Mouse (Mus musculus) CD4-positive, CD25-positive, alpha-beta regulatory T cell, adult 4 months (primary cell): Measurements from ENCODE around the gene Hoxd12. TPM values are rescaled to one million over a fixed set of nuclear protein-coding genes. Genes with fewer than 3 reads are reported as not detected.

Source experiments
- ATAC-seq: one replicate; pipeline ENCODE4 v1.8.0; 2017
- polyA plus RNA-seq, 2 experiments: library from polyadenylated mRNA; unstranded; fragments of 100-300 nt; shearing (Covaris generic); gene quantifications; one replicate each; pipeline ENCODE4 v1.2.1; 2017

The Hoxd12 gene
- polyA plus RNA-seq, 2 experiments from 2014 or later = not detected

DNA sequence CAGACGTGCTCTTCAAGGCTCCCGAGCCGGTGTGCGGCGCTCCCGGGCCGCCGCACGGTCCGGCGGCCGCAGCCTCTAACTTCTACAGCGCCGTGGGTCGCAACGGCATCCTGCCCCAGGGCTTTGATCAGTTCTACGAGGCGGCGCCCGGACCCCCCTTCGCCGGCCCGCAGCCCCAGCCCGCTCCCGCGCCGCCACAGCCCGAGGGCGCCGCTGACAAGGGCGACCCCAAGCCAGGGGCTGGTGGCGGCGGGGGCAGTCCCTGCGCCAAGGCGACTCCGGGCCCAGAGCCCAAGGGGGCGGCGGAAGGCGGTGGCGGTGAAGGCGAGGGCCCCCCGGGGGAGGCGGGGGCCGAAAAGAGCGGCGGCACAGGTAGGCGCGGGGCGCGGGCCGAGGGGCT lies 8.0 kb downstream of the Hoxd12 start:
- ATAC-seq = no peak

GRCm38 (mm10) chr2:74683471-74683951 lies 8.7 kb downstream of the Hoxd12 start:
- no peak for ATAC-seq

GRCm38 (mm10) chr2:74684106-74684505 lies 9.3 kb downstream of the Hoxd12 start:
- ATAC-seq = no peak

GRCm38 (mm10) chr2:74685059-74685603 lies 10.3 kb downstream of the Hoxd12 start:
- ATAC-seq = no peak

GRCm38 (mm10) chr2:74686301-74686987 lies 11.6 kb downstream of the Hoxd12 start:
- ATAC-seq = no peak

GRCm38 (mm10) chr2:74686988-74687697 lies 12.3 kb downstream of the Hoxd12 start:
- no peak for ATAC-seq

- no peak for ATAC-seq
Observed at GRCm38 (mm10) chr2:74687698-74688555, 13.1 kb downstream of the Hoxd12 start.

- no peak for ATAC-seq
Observed at GRCm38 (mm10) chr2:74688795-74689573, 14.2 kb downstream of the Hoxd12 start.

DNA sequence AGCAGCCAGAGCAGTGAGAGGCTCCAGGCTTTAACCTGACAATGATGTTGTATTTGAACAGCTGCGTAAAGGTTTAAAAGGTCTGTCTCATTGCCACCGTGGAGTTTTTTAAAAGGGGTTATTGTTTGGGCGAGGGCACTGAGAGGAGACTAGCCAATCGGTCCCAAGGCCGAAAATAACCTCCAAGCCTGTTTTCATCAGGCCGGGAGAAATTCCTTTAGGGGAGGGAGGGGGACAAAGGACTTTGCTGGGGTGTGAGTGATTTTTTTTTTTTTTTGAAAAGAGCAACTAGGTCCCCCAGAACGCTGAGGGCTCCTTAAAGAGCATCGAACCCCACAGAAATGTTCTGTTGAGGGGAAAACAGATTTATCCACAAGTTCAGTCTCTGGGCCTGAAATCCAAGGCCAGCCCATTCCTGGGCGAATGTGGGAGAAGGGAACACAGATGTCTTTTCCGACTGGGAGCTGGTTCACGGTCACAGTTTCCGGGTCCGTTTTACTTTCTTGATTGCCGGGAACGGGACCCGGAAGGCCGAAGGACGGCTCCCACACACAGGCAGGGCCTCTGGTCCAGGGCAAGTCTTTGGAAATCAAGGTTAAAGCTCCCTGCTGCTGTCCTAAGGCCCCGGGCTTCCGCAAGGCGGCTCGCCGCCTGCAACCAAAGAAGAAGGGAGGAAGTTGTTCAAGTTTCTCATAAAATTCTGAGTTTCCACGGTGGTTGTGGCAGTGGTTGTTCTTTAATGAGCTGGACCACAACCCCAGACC lies 14.9 kb downstream of the Hoxd12 start:
- no peak for ATAC-seq

- no peak for ATAC-seq
Observed at GRCm38 (mm10) chr2:74690338-74690716, 15.5 kb downstream of the Hoxd12 start.

- ATAC-seq = no peak
Observed at GRCm38 (mm10) chr2:74691022-74691951, 16.5 kb downstream of the Hoxd12 start, which contains the start of gene Hoxd10. TSS of gene Hoxd10 (plus strand) at chr2:74691924.

GRCm38 (mm10) chr2:74691995-74692807 lies 17.4 kb downstream of the Hoxd12 start:
- no peak for ATAC-seq

- no peak for ATAC-seq
Observed at GRCm38 (mm10) chr2:74692808-74693431, 18.1 kb downstream of the Hoxd12 start.

DNA sequence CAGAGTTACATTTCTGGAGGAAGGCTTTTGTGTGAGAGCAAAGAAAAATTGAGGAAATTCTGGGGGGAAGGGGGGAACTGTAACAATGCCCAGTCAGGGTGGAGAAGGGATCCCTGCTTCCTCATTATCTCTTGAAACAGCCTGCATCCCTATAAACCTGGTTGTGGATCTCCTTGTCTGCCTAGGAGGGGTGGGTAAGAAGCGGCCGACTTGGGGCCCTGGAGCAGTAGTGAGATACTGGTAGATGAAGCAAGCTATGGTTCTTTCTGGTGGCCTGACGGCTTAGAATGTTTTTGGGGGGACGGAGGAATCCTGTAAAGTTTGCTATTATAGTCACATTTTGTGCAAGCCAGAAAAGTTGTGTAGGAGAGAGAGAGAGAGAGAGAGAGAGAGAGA lies 18.6 kb downstream of the Hoxd12 start:
- no peak for ATAC-seq

DNA sequence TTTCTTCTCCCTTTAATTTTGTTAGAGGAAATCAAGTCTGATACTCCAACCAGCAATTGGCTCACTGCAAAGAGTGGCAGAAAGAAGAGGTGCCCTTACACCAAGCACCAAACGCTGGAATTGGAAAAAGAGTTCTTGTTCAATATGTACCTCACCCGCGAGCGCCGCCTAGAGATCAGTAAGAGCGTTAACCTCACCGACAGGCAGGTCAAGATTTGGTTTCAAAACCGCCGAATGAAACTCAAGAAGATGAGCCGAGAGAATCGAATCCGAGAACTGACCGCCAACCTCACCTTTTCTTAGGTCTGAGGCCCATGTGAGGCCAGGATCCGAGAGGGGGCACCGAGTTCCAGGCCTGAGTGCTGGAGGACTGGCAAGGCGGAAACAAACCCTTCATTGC lies 19.3 kb downstream of the Hoxd12 start:
- ATAC-seq = peak; percentile 33

DNA sequence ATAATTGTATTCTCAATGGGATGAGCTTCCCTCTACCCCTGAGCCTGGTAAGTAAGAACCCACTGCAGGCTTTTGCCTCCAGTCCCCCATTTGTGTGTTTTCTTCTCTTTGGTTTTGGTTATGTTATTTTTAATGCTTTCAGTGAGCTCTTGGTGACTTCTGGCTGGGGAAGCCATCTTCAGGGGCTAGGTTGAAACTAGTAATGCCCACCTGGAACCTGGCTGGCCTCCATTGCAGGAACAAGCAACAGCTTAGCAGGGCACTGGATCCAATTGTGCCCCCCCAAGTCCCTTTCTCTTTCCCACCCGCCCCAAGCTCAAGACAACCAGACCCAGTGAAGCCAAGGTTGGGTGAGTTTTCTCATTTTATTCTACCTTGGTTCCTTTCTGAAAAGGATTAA lies 20.6 kb downstream of the Hoxd12 start:
- ATAC-seq = no peak

GRCm38 (mm10) chr2:74695813-74696430 lies 21.1 kb downstream of the Hoxd12 start:
- ATAC-seq = no peak
